Mouse (Mus musculus) heart, embryonic 11.5 days (tissue): Measurements from ENCODE around the gene Col1a2. TPM values are rescaled to one million over a fixed set of nuclear protein-coding genes. Genes with fewer than 3 reads are reported as not detected.

ENCODE experiments used
- ATAC-seq: fragments of 200-750 bp; cut with Nextera tagmentation; replicated peaks from 2 replicates; pipeline ENCODE4 v1.8.0; 2017; ENCODE audit warnings: moderate library complexity; ENCODE audit not compliant: insufficient number of reproducible peaks, low FRiP score, low TSS enrichment
- H3K27ac ChIP-seq: fragments of 300-500 bp; sonication (generic); 2 replicates; pipeline ENCODE4 v1.5.1; 2014; ENCODE audit warnings: mild to moderate bottlenecking, low read depth, low read length
- H3K27me3 ChIP-seq: fragments of 300-500 bp; sonication (generic); 2 replicates; pipeline ENCODE4 v1.6.1; 2014; ENCODE audit warnings: mild to moderate bottlenecking, low read length, mixed read lengths; ENCODE audit not compliant: control insufficient read depth, insufficient read depth
- H3K36me3 ChIP-seq: fragments of 300-500 bp; sonication (generic); 2 replicates; pipeline ENCODE4 v1.6.1; 2014; ENCODE audit warnings: mild to moderate bottlenecking, low read length, moderate library complexity, mixed read lengths; ENCODE audit not compliant: control insufficient read depth, insufficient read depth
- H3K4me1 ChIP-seq: fragments of 300-500 bp; sonication (generic); 2 replicates; pipeline ENCODE4 v1.6.1; 2014; ENCODE audit warnings: low read length; ENCODE audit not compliant: control insufficient read depth, insufficient read depth
- H3K4me2 ChIP-seq: fragments of 300-500 bp; sonication (generic); 2 replicates; pipeline ENCODE4 v1.6.1; 2014; ENCODE audit warnings: mild to moderate bottlenecking, moderate library complexity
- H3K4me3 ChIP-seq: fragments of 300-500 bp; sonication (generic); 2 replicates; pipeline ENCODE4 v1.5.1; 2014; ENCODE audit warnings: low read depth, low read length
- H3K9ac ChIP-seq: fragments of 300-500 bp; sonication (generic); 2 replicates; pipeline ENCODE4 v1.6.1; 2014; ENCODE audit warnings: mild to moderate bottlenecking, low read depth, low read length, moderate library complexity
- H3K9me3 ChIP-seq: fragments of 300-500 bp; sonication (generic); replicated peaks from 2 replicates; pipeline ENCODE4 v1.6.1; 2016; ENCODE audit warnings: low read length; ENCODE audit not compliant: control insufficient read depth
- WGBS: fragments of 180-500 bp; shearing (Covaris S2); extraction: QIAGEN DNeasy Blood & Tissue Kit; methylation state at CpG from one replicate; pipeline ENCODE4 v1.1.7; 2014; ENCODE audit not compliant: insufficient replicate concordance; 5-methylcytosine and 5-hydroxymethylcytosine counted together
- polyA plus RNA-seq: library from polyadenylated mRNA; unstranded; fragments of >200 nt; fragmentation: Nextera tagmentation; extraction: Ambion mirVana; gene quantifications from 2 replicates; pipeline ENCODE4 v1.2.1, GENCODE M21; 2014

Col1a2 gene
- 113 and 141 TPM in 2 replicates for polyA plus RNA-seq

DNA sequence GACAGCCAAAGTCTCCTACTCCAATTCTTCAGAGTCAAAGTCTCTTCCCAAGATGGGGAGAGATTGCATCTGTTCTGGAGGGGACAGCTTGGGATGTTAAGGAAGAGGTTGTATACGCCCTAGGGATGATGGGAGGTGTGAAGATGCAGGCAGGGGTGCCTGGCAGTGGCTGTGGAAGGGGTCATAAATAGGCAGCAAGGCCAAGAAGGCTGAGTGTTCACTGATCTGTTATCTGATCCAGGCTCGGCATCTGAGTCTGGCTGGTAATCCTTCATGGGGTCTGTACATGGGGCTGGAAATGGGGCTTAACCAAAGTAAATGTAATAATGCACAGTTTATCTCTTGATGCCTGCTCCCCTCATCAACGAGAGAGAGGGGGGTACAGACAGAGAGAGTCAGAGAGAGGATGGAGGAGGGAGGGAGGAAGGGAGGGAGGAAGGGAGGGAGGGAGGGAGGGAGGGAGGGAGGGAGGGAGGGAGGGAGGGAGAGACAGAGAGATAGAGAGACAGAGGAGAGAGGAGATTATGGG, at the start of gene Col1a2:
Col1a2 (plus strand) TSS at position 212 of the 529 bp plus-strand sequence.
- H3K27ac ChIP-seq = peak within 1 kb of the TSS; percentile 22; the same call in 1 of the 2 replicates
- 24% methylated on average over 2 of the region's 3 CpGs for whole genome bisulfite sequencing
- peak within 1 kb of the TSS; percentile 65 for H3K9ac ChIP-seq

DNA sequence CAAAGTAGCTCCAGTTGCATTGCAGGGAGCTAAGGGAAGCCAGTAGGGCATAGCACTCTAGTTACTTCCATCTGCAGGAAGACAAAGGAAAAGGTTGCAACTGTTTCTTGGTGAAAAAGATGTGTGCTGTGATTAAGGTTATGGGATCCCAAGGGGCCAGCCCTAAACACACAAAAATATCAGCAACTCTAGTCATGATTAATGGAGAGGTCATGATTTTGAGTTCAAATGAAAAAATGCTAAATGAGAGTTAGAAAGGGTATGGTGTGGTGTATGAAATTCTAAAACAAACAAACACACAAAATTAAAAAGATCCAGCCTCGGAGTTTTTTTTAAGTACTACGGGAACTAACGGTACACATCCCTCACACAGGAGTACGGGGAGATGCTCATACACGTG, 49.1 kb upstream of the Col1a2 start:
- peaks cover 15% of the 10 kb centered on the region; the same call in 1 of the 2 replicates for H3K4me1 ChIP-seq
- no peak overlapping the region for H3K4me3 ChIP-seq
- no peak overlapping the region for H3K9ac ChIP-seq
- no peak for ATAC-seq
- no peaks in the 10 kb centered on the region for H3K9me3 ChIP-seq
- H3K27me3 ChIP-seq = no peaks in the 10 kb centered on the region
- WGBS = 41% methylated on average over 5 of the region's 5 CpGs
- no peak overlapping the region for H3K4me2 ChIP-seq
- H3K27ac ChIP-seq = peak overlapping the region; percentile 77
- no peaks in the 10 kb centered on the region for H3K36me3 ChIP-seq

More for the DNA sequence above, at the start of gene Col1a2:
- H3K4me1 ChIP-seq = no peaks in the 10 kb centered on the region
- no peaks in the 10 kb centered on the region for H3K36me3 ChIP-seq
- no peaks in the 10 kb centered on the region for H3K9me3 ChIP-seq
- no peaks in the 10 kb centered on the region for H3K27me3 ChIP-seq
- peak within 1 kb of the TSS; percentile 35 for H3K4me3 ChIP-seq
- peak within 1 kb of the TSS; percentile 81 for H3K4me2 ChIP-seq
- ATAC-seq = no peak

DNA sequence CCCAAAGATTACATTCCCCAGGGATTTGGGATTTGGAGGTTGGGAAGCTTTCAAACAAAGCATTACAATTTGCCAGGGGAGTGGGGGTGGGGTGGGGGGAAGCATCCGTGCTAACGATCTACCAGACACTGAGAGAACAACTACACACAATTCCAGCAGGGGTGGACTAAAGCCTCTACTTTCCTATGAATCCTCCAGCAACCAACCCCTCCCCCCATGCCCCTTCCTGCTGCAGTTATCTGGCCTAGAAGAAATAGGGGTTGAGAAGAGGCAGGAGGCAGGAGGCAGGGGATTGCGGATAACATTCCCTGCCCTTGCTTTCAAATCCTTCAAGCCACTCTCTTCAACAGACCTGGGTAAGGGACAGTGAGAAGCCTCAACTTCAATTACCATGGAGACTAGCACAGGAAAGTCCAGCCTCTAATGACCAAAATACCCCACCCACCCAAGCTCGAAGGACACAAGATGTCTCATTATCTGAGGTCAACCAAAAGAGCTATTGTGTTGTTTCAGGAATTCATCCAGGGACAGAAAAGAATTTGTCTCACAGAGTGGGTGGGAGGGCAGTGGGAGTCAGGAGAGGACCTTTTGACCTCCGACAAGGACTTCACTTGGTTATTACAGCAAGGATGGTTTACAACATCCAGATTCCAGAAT, 48.5 kb upstream of the Col1a2 start:
- Histone ChIP-seq H3K27me3 (no peaks in the 10 kb centered on the region), H3K4me1 (peaks cover 15% of the 10 kb centered on the region; the same call in 1 of the 2 replicates), H3K4me2 (peak overlapping the region; percentile 16; the same call in 1 of the 2 replicates), H3K36me3 (no peaks in the 10 kb centered on the region), H3K27ac (peak overlapping the region; percentile 77), H3K4me3 (no peak overlapping the region), H3K9ac (no peak overlapping the region), H3K9me3 (no peaks in the 10 kb centered on the region)
- 17% methylated on average over 5 of the region's 5 CpGs for WGBS
- ATAC-seq = no peak

GRCm38 (mm10) chr6:4456691-4457447, 47.7 kb upstream of the Col1a2 start:
- Histone ChIP-seq H3K9ac (no peak overlapping the region), H3K4me3 (no peak overlapping the region), H3K27ac (peak overlapping the region; percentile 77), H3K4me2 (no peak overlapping the region), H3K27me3 (no peaks in the 10 kb centered on the region), H3K4me1 (peaks cover 15% of the 10 kb centered on the region; the same call in 1 of the 2 replicates), H3K36me3 (no peaks in the 10 kb centered on the region), H3K9me3 (no peaks in the 10 kb centered on the region)
- 50% methylated on average over 12 of the region's 12 CpGs for WGBS
- ATAC-seq = no peak

DNA sequence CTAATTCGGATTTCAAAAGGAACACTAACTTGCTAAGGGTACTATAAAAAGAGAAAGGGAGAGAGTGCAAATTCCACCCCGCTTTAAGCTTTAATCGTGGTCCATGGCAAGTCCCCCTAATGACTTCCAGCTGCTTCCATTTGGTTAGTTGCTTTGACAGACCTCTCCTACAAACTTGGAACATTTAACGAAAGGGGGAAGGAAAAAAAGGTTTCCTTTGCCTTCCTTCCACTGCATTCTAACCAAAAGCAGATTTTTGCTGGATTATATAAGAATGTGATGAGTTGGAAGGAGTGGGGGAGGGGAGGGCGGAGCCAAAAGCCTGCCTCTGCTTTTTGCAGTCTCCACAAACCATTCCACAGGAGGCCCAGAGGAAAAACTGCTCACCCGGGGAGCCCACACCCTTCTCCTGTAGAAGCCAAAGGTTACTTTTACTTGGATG, 47.0 kb upstream of the Col1a2 start:
- Histone ChIP-seq H3K9me3 (no peaks in the 10 kb centered on the region), H3K27ac (peak overlapping the region; percentile 77), H3K36me3 (no peaks in the 10 kb centered on the region), H3K27me3 (no peaks in the 10 kb centered on the region), H3K4me1 (peaks cover 15% of the 10 kb centered on the region; the same call in 1 of the 2 replicates), H3K4me2 (no peak overlapping the region), H3K9ac (no peak overlapping the region), H3K4me3 (no peak overlapping the region)
- 18% methylated on average over 6 of the region's 6 CpGs for WGBS
- ATAC-seq = no peak

DNA sequence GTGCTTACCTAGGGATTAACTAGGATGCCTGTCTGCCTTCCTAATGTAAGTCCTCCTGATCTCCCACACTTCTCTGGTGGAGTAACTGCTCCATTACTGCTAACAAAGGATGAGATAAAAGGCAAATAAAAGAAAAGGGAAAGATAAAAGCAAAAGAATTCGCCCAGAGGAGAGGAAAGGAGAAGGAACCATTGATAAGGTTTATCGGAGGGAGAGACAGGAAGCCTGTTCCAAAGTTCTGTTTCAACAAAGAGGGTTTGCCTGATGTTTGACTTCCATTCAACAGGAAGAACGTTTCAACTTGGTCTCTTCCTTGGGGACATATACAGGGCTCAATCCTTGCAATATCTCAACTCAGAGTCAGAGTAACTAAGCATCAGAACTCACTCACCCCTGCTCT, 39.3 kb upstream of the Col1a2 start:
- no peak overlapping the region for H3K4me3 ChIP-seq
- H3K27ac ChIP-seq = peak overlapping the region; percentile 50; the same call in 1 of the 2 replicates
- H3K9me3 ChIP-seq = no peaks in the 10 kb centered on the region
- no peaks in the 10 kb centered on the region for H3K36me3 ChIP-seq
- no peak for ATAC-seq
- H3K4me1 ChIP-seq = no peaks in the 10 kb centered on the region
- no peaks in the 10 kb centered on the region for H3K27me3 ChIP-seq
- 22% methylated on average over 3 of the region's 3 CpGs for WGBS
- H3K9ac ChIP-seq = no peak overlapping the region
- H3K4me2 ChIP-seq = no peak overlapping the region

- Histone ChIP-seq H3K27me3 (no peaks in the 10 kb centered on the region), H3K4me3 (no peak overlapping the region), H3K27ac (no peak overlapping the region), H3K36me3 (no peaks in the 10 kb centered on the region), H3K9me3 (no peaks in the 10 kb centered on the region), H3K4me1 (no peaks in the 10 kb centered on the region), H3K9ac (no peak overlapping the region), H3K4me2 (no peak overlapping the region)
- no peak for ATAC-seq
- WGBS = 68% methylated on average over 4 of the region's 4 CpGs
Observed at GRCm38 (mm10) chr6:4483577-4483936, 21.1 kb upstream of the Col1a2 start.

DNA sequence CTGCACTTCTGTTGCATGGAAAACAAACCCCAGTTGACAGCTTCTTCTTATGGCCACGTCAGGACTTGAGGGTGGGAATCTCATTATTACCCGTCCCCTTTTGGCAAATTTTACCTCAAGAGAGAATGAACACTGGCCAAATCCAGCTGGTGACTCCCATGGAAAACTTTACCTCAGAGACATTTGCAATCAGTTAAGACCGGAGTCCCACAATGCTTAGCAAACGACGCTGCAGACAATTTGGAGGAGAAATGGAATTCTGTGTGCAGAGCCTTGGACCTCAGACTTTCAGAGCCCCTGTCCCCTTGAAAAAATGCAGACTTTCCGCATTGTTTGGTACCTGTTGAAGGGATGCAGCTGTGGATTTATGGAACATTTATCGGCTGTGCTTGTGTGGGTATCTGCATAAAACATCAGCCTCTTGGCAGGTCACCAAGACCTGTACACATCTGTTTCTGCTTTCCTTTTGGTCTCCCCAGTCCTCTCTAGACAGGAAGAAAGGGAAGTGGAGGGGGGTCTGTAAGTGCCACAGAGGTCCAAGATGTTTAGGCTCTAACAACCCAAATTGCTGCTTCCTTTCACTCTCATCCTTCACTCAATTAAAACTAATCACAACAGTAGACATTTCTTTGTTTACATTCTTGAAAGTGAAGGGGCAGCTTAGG, 20.5 kb upstream of the Col1a2 start:
- Histone ChIP-seq H3K27me3 (no peaks in the 10 kb centered on the region), H3K36me3 (no peaks in the 10 kb centered on the region), H3K27ac (no peak overlapping the region), H3K9ac (no peak overlapping the region), H3K4me2 (no peak overlapping the region), H3K4me3 (no peak overlapping the region), H3K4me1 (peaks cover 4% of the 10 kb centered on the region), H3K9me3 (no peaks in the 10 kb centered on the region)
- no peak for ATAC-seq
- 44% methylated on average over 7 of the region's 7 CpGs for WGBS
